Mouse (Mus musculus) CD8-positive naive resting alpha-beta T cell, adult 2 months (primary cell): Measurements from ENCODE around the gene Thap8.

Experiments
- DNase-seq, 2 experiments: peaks; one replicate each; pipeline ENCODE4 v3.0.0; 2022; ENCODE audit warnings: low read depth in 2 of 2, low spot score in 2 of 2

Gene Thap8

DNA sequence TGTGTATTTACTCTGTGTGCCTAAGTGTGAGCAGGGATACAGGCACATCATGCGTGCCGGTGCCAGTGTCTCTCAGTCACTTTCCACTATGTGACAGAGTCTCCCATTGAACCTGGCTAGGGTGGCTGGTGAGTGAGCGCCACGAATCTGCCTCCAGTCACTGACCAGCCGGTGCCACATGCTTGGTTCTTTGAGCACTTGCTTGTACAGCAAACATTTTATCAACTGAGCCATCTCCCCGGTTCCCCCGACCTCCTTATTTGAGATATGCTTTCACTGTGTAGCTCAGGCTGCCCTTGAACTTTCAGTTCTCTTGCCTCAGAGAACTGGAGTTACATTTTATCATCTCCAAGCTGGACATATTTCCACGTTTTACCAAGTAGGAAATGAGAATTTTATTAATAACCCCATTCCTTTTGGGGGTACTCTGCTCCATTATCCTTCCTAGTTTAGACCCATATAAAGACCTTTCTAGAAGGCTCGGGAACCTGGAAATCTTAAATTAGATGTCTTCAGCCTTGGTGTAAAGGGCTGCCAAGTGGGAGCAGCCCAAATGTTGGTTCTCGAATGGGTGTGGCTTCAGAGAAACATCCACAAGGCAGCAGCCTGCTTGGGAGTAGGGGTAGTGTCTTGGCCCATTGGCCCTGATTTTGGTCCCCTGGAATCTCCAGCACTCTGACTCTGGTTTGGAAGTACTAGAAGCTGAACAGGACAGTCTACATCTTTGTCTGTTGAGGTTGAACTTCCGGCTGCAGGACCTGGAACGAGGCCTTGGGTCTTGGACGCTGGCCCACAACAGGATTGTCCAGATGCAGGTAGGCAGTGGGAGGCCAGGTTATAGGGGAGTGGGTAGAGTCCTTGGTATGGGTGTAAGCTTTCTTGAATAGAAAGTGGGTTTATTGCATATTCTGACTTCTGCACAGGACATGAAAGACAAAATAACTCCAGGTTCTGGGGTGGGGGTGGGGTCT lies 36.0 kb downstream of the Thap8 start:
- no peak for DNase-seq

DNA sequence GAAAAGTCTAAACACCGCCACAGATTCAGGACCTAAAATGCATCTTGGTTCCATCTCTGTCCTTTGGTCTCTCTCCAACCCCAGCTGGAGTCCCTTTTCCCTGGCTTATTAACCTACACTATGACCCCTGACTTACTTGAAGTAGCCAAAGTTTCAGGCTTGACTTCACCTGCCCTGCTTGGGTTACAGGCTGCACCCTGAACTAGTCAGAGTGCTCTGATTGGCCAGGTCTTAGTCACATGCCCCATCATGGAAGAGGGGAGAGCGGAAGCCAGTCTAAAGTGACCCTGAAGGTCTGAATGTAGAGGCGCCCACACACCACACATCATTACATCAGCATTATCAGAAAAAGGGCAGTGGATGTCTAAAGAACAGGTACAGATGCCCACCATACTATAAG lies 38.2 kb downstream of the Thap8 start:
- no peak for DNase-seq

DNA sequence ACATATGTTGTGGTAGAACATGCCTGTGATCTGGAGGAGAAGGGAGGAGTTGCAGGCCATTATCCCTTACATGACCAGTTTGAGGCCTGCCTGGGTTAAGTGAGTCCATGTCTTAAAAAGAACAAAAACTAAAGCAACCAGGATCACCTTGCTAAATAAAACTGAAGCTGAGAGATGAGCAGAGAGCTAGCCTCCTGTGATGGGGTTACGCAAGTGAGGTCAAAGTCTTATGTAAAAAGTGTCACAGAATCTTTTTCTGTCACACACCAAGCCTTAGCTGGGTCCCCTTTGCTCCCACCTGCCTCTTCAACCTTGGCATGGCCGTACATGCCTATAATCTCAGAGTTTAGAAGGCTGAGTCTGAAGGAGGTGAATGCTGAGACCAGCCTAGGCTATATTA lies 41.1 kb downstream of the Thap8 start:
- no peak for DNase-seq

DNA sequence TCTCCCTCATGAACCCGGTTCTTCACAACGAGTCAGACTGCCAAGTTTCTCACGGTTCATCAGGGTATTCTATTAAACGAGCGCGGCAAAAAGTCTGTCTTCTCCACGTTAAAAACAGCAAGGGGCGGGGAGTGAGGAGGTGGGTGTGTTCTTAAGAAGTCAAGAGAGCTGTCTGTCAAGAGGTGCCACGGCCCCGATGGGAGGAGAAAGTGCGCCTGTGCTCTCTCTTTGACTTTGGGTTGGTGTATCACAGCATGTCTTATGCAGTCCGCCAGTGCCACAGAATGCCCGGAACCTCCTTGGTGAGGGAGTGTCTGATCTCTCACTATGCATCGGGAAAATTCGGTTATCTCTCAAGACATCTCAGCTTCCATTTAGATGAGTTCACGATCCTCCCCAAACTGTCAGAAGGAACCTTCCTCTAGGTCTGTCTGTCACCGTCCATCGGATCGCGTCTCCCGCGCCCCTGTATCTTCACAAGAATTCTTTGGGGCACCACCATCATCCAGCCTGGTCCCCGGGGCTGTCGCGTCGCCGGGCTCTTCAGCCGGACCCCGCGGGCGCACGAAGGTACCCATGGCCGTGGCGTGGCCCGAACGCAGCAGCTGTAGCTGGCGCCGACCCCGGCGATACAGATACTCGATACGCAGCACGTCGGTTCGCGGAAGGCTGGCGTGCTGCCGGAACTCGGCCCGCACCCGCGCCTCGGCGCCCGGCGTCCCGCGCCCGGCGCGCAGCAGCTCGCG lies 41.8 kb downstream of the Thap8 start, which contains the start of gene E130208F15Rik:
E130208F15Rik (plus strand) TSS at position 202 of the 746 bp plus-strand sequence.
- peak; percentile 64 to 77 for DNase-seq

- DNase-seq = peak; percentile 86 to 88
These were observed 42.4 kb downstream of the Thap8 start for GRCm38 (mm10) chr7:30322285-30322667.

DNA sequence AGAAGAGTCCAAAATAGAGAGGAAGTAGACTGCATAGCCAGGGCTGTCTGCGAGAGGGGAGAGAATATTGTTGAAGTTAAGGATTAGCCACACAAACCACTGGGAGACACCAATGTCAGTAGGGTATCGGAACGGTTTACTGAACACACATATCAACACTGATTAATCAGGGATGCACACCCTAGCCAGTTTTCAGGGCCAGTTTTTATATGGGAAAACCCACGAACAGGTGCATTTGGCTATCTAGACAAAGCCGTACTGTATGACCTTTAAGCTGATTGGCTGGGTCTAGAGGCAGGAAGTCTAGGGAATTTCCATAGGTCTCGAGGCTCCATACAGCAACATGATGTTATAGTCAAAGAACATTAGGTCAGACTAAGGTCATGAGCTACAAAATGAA lies 43.0 kb downstream of the Thap8 start:
- no peak for DNase-seq

DNA sequence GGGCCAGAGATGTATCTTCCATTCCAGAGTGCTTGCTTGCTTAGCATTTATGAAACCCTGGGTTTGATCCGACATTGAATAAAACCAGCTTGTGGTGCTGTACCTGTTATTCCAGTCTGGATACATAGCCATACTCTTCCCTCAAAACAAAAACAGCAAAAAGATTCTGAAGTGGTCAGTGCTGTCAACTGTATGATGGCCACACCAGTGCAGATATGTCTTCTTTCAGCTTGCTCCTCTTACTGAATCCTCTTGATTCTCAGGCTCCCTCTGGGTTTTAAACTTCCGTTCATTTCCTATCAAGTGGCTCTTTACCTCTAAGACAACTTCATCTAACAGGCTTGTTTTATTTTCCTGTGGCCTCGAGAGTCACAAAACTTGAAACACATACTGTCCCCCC lies 43.9 kb downstream of the Thap8 start, which contains the start of gene Sdhaf1:
Sdhaf1 (minus strand) TSS at position 101 of the 400 bp plus-strand sequence.
- no peak for DNase-seq

- no peak for DNase-seq
These were observed 44.5 kb downstream of the Thap8 start for GRCm38 (mm10) chr7:30324300-30324944.

DNA sequence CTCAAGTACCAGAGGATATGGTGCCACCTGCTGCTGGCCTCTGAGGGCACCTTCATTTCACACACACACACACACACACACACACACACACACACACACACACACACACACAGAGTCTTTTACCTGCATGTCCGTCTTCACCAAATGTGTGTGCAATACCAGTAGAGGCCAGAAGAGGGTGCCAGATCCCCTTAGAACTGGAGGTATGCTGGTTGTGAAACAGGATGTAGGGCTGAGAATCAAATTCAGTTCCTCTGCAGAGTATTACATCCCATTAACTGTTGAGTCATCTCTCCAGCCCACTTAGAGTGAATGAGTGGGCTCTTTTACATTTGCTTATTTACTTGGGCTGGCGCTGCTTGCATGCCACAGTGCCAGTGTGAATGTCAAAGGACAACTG lies 45.5 kb downstream of the Thap8 start:
- DNase-seq = peak; percentile 71 to 84

DNA sequence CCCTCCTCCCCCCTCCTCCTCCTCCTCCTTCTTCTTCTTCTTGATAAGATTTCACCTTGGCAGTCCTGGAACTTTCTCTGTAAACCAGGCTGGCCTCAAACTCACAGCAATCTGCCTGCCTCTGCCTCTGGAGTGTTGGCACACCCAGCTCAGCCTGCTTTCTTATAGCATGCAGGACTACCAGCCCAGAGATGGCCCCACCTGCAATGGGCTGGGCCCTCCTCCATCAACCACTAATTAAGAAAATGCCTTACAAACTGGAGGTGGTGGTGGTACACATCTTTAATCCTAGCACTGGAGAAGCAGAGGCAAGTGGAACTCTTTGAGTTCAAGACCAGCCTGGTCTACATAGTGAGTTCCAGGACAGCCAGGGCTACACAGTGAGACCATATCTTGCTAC lies 46.5 kb downstream of the Thap8 start:
- DNase-seq = no peak

DNA sequence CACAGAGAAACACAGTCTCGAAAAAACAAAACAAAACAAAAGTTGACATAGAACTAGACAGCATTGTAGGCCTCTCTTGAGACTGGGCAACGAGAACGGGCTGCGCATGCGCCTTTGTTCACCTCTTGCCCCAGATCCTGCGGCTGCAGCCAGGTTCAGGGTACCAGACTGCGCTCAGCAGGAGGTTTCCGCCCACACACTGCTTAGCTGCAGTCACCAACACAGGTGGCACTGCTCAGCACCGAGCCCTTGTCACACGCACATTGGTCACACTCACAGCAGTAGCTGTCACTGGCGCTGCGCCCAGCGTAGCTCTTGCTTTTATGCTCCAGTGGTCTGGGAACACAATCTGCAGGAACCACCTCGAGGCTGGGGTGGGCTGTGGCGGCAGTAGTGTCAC lies 47.2 kb downstream of the Thap8 start:
- no peak for DNase-seq

GRCm38 (mm10) chr7:30328379-30328778 lies 48.5 kb downstream of the Thap8 start:
- no peak for DNase-seq

DNA sequence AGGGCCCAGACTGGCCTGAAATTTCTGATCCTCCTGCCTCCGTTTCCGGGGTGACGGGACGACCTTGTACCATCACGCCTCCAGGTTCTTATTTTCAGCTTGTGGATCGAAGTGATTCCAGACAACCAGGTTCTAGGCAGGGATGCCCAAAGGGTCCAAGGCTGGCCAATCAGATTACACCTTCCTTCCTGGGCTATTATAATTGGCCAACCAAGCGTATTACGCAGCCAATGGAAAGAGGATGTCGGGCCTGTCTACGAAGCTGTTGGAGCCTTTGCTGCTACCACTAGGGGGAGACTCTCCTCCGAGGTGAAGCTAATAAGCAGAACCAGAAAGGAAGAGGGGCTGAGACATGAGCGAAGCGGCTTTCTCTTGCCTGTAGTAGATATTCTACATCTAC lies 52.0 kb downstream of the Thap8 start:
- peak; percentile 74 to 81 for DNase-seq

DNA sequence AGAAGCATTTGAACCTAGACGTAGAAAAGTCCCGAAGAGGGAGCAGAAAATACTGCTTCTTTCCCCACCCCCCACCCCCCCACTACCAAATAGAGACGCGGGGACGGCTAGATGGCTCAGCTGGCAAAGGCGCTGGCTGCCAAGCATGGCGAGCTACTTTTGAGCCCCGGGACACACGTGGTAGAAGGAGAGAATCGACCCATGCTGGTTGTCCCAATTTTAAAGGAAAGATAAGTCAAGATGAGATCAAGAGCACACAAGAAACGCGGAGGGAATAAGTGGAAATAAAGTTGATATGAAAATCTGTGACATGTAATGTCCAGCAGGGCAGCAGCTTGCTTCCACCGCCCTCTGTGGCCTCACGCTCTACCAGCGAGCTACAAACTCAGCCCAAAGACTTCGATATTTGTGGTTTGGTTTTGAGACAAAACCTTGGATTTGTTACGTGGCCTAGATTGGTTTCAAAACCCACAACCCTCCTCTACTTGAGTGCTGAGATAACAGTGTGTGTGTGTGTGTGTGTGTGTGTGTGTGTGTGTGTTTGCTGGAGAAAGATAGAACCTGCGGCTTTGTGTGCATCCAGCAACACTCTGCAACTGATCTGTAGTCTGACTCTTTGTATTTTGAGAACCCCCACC lies 52.8 kb downstream of the Thap8 start:
- no peak for DNase-seq

DNA sequence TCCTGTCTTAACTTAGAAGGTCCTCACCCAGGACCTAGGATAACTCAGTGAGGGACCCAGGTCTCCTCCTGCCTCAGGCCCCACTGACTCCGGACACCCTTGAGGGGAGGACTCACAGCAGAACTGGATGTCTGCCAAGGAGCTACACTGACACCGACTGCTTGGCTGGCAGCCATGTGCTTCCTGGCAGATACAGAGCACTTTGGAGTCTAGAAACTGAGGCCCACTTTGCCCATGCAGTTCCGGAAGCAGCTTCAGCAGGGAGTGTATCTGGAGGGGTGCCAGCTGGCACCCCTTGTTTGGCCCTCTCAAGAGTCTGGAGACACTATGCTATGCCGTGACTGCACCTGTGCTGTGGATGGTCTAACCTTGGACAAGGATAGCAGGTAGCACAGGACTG lies 53.5 kb downstream of the Thap8 start:
- DNase-seq = no peak

- DNase-seq = no peak
These were observed 54.7 kb downstream of the Thap8 start for GRCm38 (mm10) chr7:30334563-30334962.

GRCm38 (mm10) chr7:30335688-30336087 lies 55.8 kb downstream of the Thap8 start:
- DNase-seq = no peak

DNA sequence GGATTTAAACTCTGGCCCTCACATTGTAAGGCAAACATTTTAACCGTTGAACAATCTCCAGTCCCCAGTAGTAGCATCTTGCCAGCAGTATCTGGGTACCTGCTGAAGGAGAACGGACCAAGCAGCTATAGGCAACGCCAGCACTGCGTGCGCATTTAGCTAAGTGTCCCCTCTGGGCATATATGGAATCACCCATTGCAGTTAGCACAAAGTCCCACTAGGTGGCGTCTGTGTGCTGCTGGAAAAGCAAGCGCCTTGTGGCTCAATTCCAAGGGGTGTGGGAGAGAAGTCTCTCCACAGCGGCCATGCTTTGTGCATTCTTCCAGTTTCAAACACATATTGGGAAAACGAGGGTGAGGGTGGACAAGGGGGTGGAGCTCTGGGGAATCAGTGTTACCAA lies 56.5 kb downstream of the Thap8 start:
- peak; percentile 50 to 62 for DNase-seq

GRCm38 (mm10) chr7:30339432-30340109 lies 59.7 kb downstream of the Thap8 start:
- DNase-seq = no peak
